Mouse (Mus musculus) myocyte (in vitro differentiated cells): ENCODE results near the gene Bend3. TPM values are rescaled to one million over a fixed set of nuclear protein-coding genes. Genes with fewer than 3 reads are reported as not detected.
"Not testable (repeated sequence)": the region's sequence is repeated elsewhere in the genome, so short reads cannot be mapped to it uniquely, and the experiment has no call there.

Experiments used
- H3K27me3 ChIP-seq: one replicate; pipeline ENCODE4 v1.6.1; 2011; ENCODE audit not compliant: control insufficient read depth, insufficient read depth, insufficient read length
- H3K36me3 ChIP-seq: one replicate; pipeline ENCODE4 v1.6.1; 2011; ENCODE audit not compliant: control insufficient read depth, insufficient read depth
- H3K4me2 ChIP-seq: one replicate; pipeline ENCODE4 v1.6.1; 2011; ENCODE audit warnings: low read depth, control low read depth
- H3K4me3 ChIP-seq: one replicate; pipeline ENCODE4 v1.5.1; 2011; ENCODE audit warnings: mild to moderate bottlenecking, control low read depth, moderate library complexity
- H3K79me2 ChIP-seq: one replicate; pipeline ENCODE4 v1.6.1; 2011; ENCODE audit not compliant: control insufficient read depth, insufficient read depth
- H3ac ChIP-seq: one replicate; pipeline ENCODE4 v1.6.1; 2011; ENCODE audit not compliant: control insufficient read depth, insufficient read length
- CEBPB ChIP-seq: IDR thresholded peaks from 2 replicates; pipeline ENCODE4 v1.6.1; 2011; ENCODE audit warnings: mild to moderate bottlenecking, moderate library complexity; ENCODE audit not compliant: poor library complexity, insufficient read depth, severe bottlenecking
- E2F4 ChIP-seq: IDR thresholded peaks from one replicate; pipeline ENCODE4 v1.6.1; 2011; ENCODE audit warnings: mild to moderate bottlenecking, control low read depth, moderate library complexity; ENCODE audit not compliant: insufficient read depth
- MAX ChIP-seq: IDR thresholded peaks from one replicate; pipeline ENCODE4 v1.6.1; 2011; ENCODE audit warnings: low read depth, mild to moderate bottlenecking, control low read depth
- MYOD1 ChIP-seq, 3 experiments: IDR thresholded peaks; one replicate each; pipeline ENCODE4 v1.6.1; 2011; ENCODE audit warnings: control low read depth in 2 of 3, low read depth in 2 of 3, mild to moderate bottlenecking in 2 of 3, moderate library complexity in 1 of 3; ENCODE audit not compliant: insufficient read length in 2 of 3, control insufficient read depth in 1 of 3
- MYOG ChIP-seq, 3 experiments: IDR thresholded peaks; one replicate each; pipeline ENCODE4 v1.6.1; 2011; ENCODE audit warnings: control low read depth in 2 of 3, low read depth in 2 of 3, mild to moderate bottlenecking in 2 of 3; ENCODE audit not compliant: insufficient read length in 2 of 3, control insufficient read depth in 1 of 3, insufficient read depth in 1 of 3
- POLR2A ChIP-seq: IDR thresholded peaks from one replicate; pipeline ENCODE4 v1.6.1; 2011; ENCODE audit warnings: low read depth, mild to moderate bottlenecking, control low read depth, moderate library complexity; ENCODE audit not compliant: insufficient read length
- POLR2AphosphoS2 ChIP-seq: IDR thresholded peaks from one replicate; pipeline ENCODE4 v1.6.1; 2011; ENCODE audit warnings: low read depth, control low read depth; ENCODE audit not compliant: insufficient read length
- REST ChIP-seq: IDR thresholded peaks from one replicate; pipeline ENCODE4 v1.6.1; 2011; ENCODE audit warnings: mild to moderate bottlenecking, control low read depth, moderate library complexity; ENCODE audit not compliant: insufficient read depth, insufficient read length
- SRF ChIP-seq: IDR thresholded peaks from one replicate; pipeline ENCODE4 v1.6.1; 2011; ENCODE audit warnings: low read depth; ENCODE audit not compliant: control insufficient read depth, insufficient read length
- TCF12 ChIP-seq: IDR thresholded peaks from one replicate; pipeline ENCODE4 v1.6.1; 2011; ENCODE audit warnings: mild to moderate bottlenecking, control low read depth; ENCODE audit not compliant: poor library complexity, insufficient read depth, severe bottlenecking
- TCF3 ChIP-seq: IDR thresholded peaks from one replicate; pipeline ENCODE4 v1.6.1; 2011; ENCODE audit warnings: low read depth, control low read depth; ENCODE audit not compliant: insufficient read length
- USF1 ChIP-seq: IDR thresholded peaks from one replicate; pipeline ENCODE4 v1.6.1; 2011; ENCODE audit warnings: low read depth, mild to moderate bottlenecking, control low read depth, moderate library complexity
- polyA plus RNA-seq: library from polyadenylated mRNA; unstranded; fragments of >200 nt; fragmentation: generic; extraction: Trizol; gene quantifications from one replicate; pipeline ENCODE4 v1.2.1, GENCODE M21; 2012; ENCODE audit warnings: missing spikeins

The Bend3 gene
- polyA plus RNA-seq, 1 experiment = 3.0 TPM

DNA sequence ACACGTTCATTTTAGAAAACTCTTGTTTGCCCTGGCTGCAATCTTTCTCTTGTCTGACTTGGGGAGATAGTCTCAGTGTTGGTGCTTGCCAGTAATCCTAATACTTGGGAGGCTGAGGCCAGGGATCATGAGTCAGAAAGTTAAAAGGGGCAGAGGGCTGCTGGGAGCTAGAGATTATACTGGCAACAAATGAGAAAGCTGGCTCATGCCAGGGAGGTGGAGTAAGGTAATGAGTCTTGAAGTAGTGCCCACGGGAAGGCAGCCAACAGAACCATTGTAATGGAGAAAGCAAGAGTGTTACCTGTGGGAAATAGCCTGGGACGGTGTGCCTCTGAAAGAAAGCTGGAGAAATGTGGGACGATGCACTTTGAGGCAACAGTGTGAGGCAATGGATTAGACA is 39.2 kb downstream of the Bend3 start:
- no peak overlapping the region for H3K4me2 ChIP-seq
- H3K79me2 ChIP-seq = no peaks in the 10 kb centered on the region
- H3K4me3 ChIP-seq = no peak overlapping the region
- H3K36me3 ChIP-seq = no peaks in the 10 kb centered on the region
- H3K27me3 ChIP-seq = no peaks in the 10 kb centered on the region
- TF ChIP-seq MYOG (IDR thresholded peaks at IDR 0.05; ENCODE audit: control insufficient read depth in 1 of 3, insufficient read depth in 1 of 3, insufficient read length in 2 of 3, low read depth in 2 of 3) (no peak), REST (no peak), POLR2A (no peak), MYOD1 (IDR thresholded peaks at IDR 0.05; ENCODE audit: control insufficient read depth in 1 of 3, insufficient read length in 2 of 3, low read depth in 2 of 3) (no peak), E2F4 (no peak), TCF12 (no peak), MAX (no peak), TCF3 (no peak), SRF (no peak), CEBPB (no peak), POLR2AphosphoS2 (no peak), USF1 (no peak)
- no peak overlapping the region for H3ac ChIP-seq

DNA sequence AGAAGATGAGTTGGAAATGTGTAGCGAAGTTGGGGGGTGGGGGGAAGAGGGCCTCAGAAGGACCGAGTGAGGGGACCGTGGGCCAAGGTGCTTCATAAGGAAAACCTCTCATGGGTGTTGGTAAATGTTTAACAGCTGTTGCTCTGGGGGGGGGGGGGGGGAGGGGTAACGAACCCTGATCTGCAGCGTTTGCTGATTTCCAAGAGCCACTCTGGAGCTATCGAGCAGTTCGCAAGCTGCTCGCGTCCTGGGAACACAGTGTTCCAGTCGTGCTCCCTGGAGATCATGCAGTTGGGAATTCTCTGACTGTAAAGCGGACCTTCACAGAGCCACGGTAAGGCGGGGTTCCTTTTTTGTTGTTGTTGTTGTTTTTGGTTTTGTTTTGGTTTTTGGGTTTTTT is 39.7 kb downstream of the Bend3 start:
- Histone ChIP-seq H3ac (no peak overlapping the region), H3K4me2 (no peak overlapping the region), H3K36me3 (no peaks in the 10 kb centered on the region), H3K4me3 (no peak overlapping the region), H3K27me3 (no peaks in the 10 kb centered on the region), H3K79me2 (no peaks in the 10 kb centered on the region)
- TF ChIP-seq POLR2AphosphoS2 = no peak
- TF ChIP-seq SRF = no peak
- no peak for TF ChIP-seq MYOD1 (IDR thresholded peaks at IDR 0.05; ENCODE audit: control insufficient read depth in 1 of 3, insufficient read length in 2 of 3, low read depth in 2 of 3)
- no peak for TF ChIP-seq TCF3
- TF ChIP-seq E2F4 = no peak
- TF ChIP-seq REST = no peak
- no peak for TF ChIP-seq TCF12
- TF ChIP-seq MYOG (IDR thresholded peaks at IDR 0.05; ENCODE audit: control insufficient read depth in 1 of 3, insufficient read depth in 1 of 3, insufficient read length in 2 of 3, low read depth in 2 of 3) = no peak
- TF ChIP-seq CEBPB = no peak
- TF ChIP-seq USF1 = no peak
- no peak for TF ChIP-seq POLR2A
- no peak for TF ChIP-seq MAX

DNA sequence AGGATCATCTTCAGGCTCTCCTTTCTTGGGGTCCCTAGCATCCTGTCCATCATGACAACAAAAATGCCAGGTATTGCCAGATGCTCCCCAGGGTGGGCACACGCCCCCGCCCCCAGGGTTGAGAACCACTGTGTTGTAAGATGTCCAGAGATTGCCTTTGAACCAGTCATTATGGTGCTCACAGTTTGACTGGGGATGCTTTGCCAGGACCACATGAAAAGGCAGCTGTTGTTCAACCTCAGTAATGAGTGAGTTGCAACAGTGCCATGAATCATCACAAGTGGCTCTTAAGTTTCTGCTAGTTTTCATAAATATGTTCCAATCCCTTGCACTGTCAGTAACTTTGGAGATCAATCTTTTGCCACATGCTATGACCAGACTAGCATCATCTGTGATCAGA is 41.3 kb downstream of the Bend3 start:
- Histone ChIP-seq H3K4me3 (no peak overlapping the region), H3K79me2 (no peaks in the 10 kb centered on the region), H3K36me3 (no peaks in the 10 kb centered on the region), H3ac (no peak overlapping the region), H3K4me2 (no peak overlapping the region), H3K27me3 (no peaks in the 10 kb centered on the region)
- TF ChIP-seq MYOG (IDR thresholded peaks at IDR 0.05; ENCODE audit: control insufficient read depth in 1 of 3, insufficient read depth in 1 of 3, insufficient read length in 2 of 3, low read depth in 2 of 3) = peak in 2 of 3 experiments; percentile 56 to 62
- TF ChIP-seq MYOD1 (IDR thresholded peaks at IDR 0.05; ENCODE audit: control insufficient read depth in 1 of 3, insufficient read length in 2 of 3, low read depth in 2 of 3) = peak in 2 of 3 experiments; percentile 81
- no peak for TF ChIP-seq REST
- TF ChIP-seq TCF3 = peak; percentile 23
- peak; percentile 43 for TF ChIP-seq TCF12
- no peak for TF ChIP-seq POLR2AphosphoS2
- TF ChIP-seq SRF = no peak
- peak; percentile 83 for TF ChIP-seq CEBPB
- no peak for TF ChIP-seq E2F4
- TF ChIP-seq USF1 = no peak
- TF ChIP-seq MAX = no peak
- no peak for TF ChIP-seq POLR2A

DNA sequence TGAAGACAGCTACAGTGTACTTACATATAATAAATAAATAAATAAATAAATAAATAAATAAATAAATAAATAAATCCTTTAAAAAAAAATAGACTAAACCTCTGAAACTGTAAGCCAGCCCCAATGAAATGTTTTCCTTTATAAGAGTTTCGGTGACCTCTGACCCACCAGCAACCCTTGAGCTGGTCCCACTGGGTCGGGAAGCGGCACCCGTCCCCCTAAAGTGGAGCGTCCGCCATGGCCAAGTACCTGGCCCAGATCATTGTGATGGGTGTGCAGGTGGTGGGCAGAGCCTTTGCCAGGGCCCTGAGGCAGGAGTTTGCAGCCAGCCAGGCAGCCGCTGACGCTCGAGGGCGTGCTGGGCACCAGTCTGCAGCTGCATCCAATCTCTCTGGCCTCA is 45.3 kb downstream of the Bend3 start, which contains the start of gene Gm9803:
TSS of gene Gm9803 (plus strand) at position 154 of the 400 bp plus-strand sequence.
- H3K27me3 ChIP-seq = not testable (repeated sequence)

More for the DNA sequence above, 45.3 kb downstream of the Bend3 start, which contains the start of gene Gm9803:
- H3K4me3 ChIP-seq, H3K4me2 ChIP-seq, H3ac ChIP-seq, H3K36me3 ChIP-seq, H3K79me2 ChIP-seq: not testable (repeated sequence)
